Mouse (Mus musculus): ENCODE data around the gene Emilin2. TPM values are rescaled to one million over a fixed set of nuclear protein-coding genes. Genes with fewer than 3 reads are reported as not detected.

The Emilin2 gene
- polyA plus RNA-seq, 1 experiment from 2014 or later, result 2.8 TPM

- whole genome bisulfite sequencing, result 93% methylated on average over 9 of the region's 9 CpGs
- Histone ChIP-seq H3K9ac (replicated peaks) (no peak overlapping the region), H3K9me3 (replicated peaks) (no peaks in the 10 kb centered on the region), H3K4me3 (replicated peaks) (no peak overlapping the region), H3K27me3 (replicated peaks) (no peaks in the 10 kb centered on the region), H3K27ac (replicated peaks) (no peak overlapping the region), H3K4me2 (no peak overlapping the region), H3K4me1 (no peaks in the 10 kb centered on the region), H3K36me3 (no peaks in the 10 kb centered on the region)
- ATAC-seq (ENCODE audit: low FRiP score), result no peak
Measured at GRCm38 (mm10) chr17:71282716-71283115, 29.1 kb downstream of the Emilin2 start.

- Histone ChIP-seq H3K4me3 (replicated peaks) (no peak overlapping the region), H3K4me1 (no peaks in the 10 kb centered on the region), H3K9ac (replicated peaks) (no peak overlapping the region), H3K4me2 (no peak overlapping the region), H3K27ac (replicated peaks) (no peak overlapping the region), H3K9me3 (replicated peaks) (no peaks in the 10 kb centered on the region), H3K27me3 (replicated peaks) (no peaks in the 10 kb centered on the region), H3K36me3 (no peaks in the 10 kb centered on the region)
- 92% methylated on average over 6 of the region's 6 CpGs for WGBS
- ATAC-seq (ENCODE audit: low FRiP score), result no peak
Measured at GRCm38 (mm10) chr17:71277701-71278491, 33.9 kb downstream of the Emilin2 start.

- H3K27me3 ChIP-seq (replicated peaks), result no peaks in the 10 kb centered on the region
- no peak overlapping the region for H3K9ac ChIP-seq (replicated peaks)
- no peaks in the 10 kb centered on the region for H3K36me3 ChIP-seq
- H3K27ac ChIP-seq (replicated peaks), result no peak overlapping the region
- no peak overlapping the region for H3K4me2 ChIP-seq
- WGBS, result 90% methylated on average over 10 of the region's 10 CpGs
- no peaks in the 10 kb centered on the region for H3K9me3 ChIP-seq (replicated peaks)
- ATAC-seq (ENCODE audit: low FRiP score), result no peak
- H3K4me3 ChIP-seq (replicated peaks), result no peak overlapping the region
- H3K4me1 ChIP-seq, result no peaks in the 10 kb centered on the region
Measured at GRCm38 (mm10) chr17:71276771-71277170, 35.0 kb downstream of the Emilin2 start.

GRCm38 (mm10) chr17:71273901-71274300 is 37.9 kb downstream of the Emilin2 start:
- no peak overlapping the region for H3K4me2 ChIP-seq
- no peaks in the 10 kb centered on the region for H3K36me3 ChIP-seq
- no peak overlapping the region for H3K4me3 ChIP-seq (replicated peaks)
- no peak overlapping the region for H3K27ac ChIP-seq (replicated peaks)
- 95% methylated on average over 12 of the region's 12 CpGs for whole genome bisulfite sequencing
- no peaks in the 10 kb centered on the region for H3K27me3 ChIP-seq (replicated peaks)
- H3K9me3 ChIP-seq (replicated peaks), result no peaks in the 10 kb centered on the region
- no peak overlapping the region for H3K9ac ChIP-seq (replicated peaks)
- H3K4me1 ChIP-seq, result no peaks in the 10 kb centered on the region
- no peak for ATAC-seq (ENCODE audit: low FRiP score)

- no peaks in the 10 kb centered on the region for H3K36me3 ChIP-seq
- H3K9ac ChIP-seq (replicated peaks), result no peak overlapping the region
- no peak overlapping the region for H3K27ac ChIP-seq (replicated peaks)
- no peak overlapping the region for H3K4me3 ChIP-seq (replicated peaks)
- 94% methylated on average over 3 of the region's 3 CpGs for WGBS
- no peak overlapping the region for H3K4me2 ChIP-seq
- no peaks in the 10 kb centered on the region for H3K4me1 ChIP-seq
- H3K9me3 ChIP-seq (replicated peaks), result no peaks in the 10 kb centered on the region
- H3K27me3 ChIP-seq (replicated peaks), result no peaks in the 10 kb centered on the region
- ATAC-seq (ENCODE audit: low FRiP score), result no peak
Measured at GRCm38 (mm10) chr17:71268599-71268998, 43.2 kb downstream of the Emilin2 start.

- Histone ChIP-seq H3K27ac (replicated peaks) (no peak overlapping the region), H3K9me3 (replicated peaks) (no peaks in the 10 kb centered on the region), H3K4me1 (no peaks in the 10 kb centered on the region), H3K36me3 (no peaks in the 10 kb centered on the region), H3K4me2 (no peak overlapping the region), H3K4me3 (replicated peaks) (no peak overlapping the region), H3K9ac (replicated peaks) (no peak overlapping the region), H3K27me3 (replicated peaks) (no peaks in the 10 kb centered on the region)
- WGBS, result 89% methylated on average over 10 of the region's 10 CpGs
- no peak for ATAC-seq (ENCODE audit: low FRiP score)
Measured at GRCm38 (mm10) chr17:71268152-71268551, 43.6 kb downstream of the Emilin2 start.

- 92% methylated on average over 8 of the region's 8 CpGs for WGBS
- H3K27ac ChIP-seq (replicated peaks), result no peak overlapping the region
- no peak overlapping the region for H3K4me3 ChIP-seq (replicated peaks)
- no peaks in the 10 kb centered on the region for H3K36me3 ChIP-seq
- ATAC-seq (ENCODE audit: low FRiP score), result no peak
- H3K4me2 ChIP-seq, result no peak overlapping the region
- H3K9ac ChIP-seq (replicated peaks), result no peak overlapping the region
- H3K9me3 ChIP-seq (replicated peaks), result no peaks in the 10 kb centered on the region
- no peaks in the 10 kb centered on the region for H3K27me3 ChIP-seq (replicated peaks)
- H3K4me1 ChIP-seq, result no peaks in the 10 kb centered on the region
Measured at GRCm38 (mm10) chr17:71267374-71267773, 44.4 kb downstream of the Emilin2 start.

- Histone ChIP-seq H3K4me2 (no peak overlapping the region), H3K27me3 (replicated peaks) (no peaks in the 10 kb centered on the region), H3K9ac (replicated peaks) (no peak overlapping the region), H3K9me3 (replicated peaks) (no peaks in the 10 kb centered on the region), H3K4me1 (no peaks in the 10 kb centered on the region), H3K36me3 (no peaks in the 10 kb centered on the region), H3K27ac (replicated peaks) (no peak overlapping the region), H3K4me3 (replicated peaks) (no peak overlapping the region)
- ATAC-seq (ENCODE audit: low FRiP score), result no peak
- WGBS, result 78% methylated on average over 5 of the region's 5 CpGs
Measured at GRCm38 (mm10) chr17:71265336-71266051, 46.3 kb downstream of the Emilin2 start.

- H3K9me3 ChIP-seq (replicated peaks), result no peaks in the 10 kb centered on the region
- ATAC-seq (ENCODE audit: low FRiP score), result no peak
- no peak overlapping the region for H3K4me3 ChIP-seq (replicated peaks)
- no peak overlapping the region for H3K4me2 ChIP-seq
- H3K27ac ChIP-seq (replicated peaks), result no peak overlapping the region
- no peaks in the 10 kb centered on the region for H3K4me1 ChIP-seq
- no peaks in the 10 kb centered on the region for H3K36me3 ChIP-seq
- WGBS, result 92% methylated on average over 4 of the region's 4 CpGs
- no peaks in the 10 kb centered on the region for H3K27me3 ChIP-seq (replicated peaks)
- no peak overlapping the region for H3K9ac ChIP-seq (replicated peaks)
Measured at GRCm38 (mm10) chr17:71264739-71265138, 47.0 kb downstream of the Emilin2 start.

GRCm38 (mm10) chr17:71263136-71263535 is 48.6 kb downstream of the Emilin2 start:
- H3K4me2 ChIP-seq, result no peak overlapping the region
- WGBS, result 82% methylated on average over 6 of the region's 6 CpGs
- no peaks in the 10 kb centered on the region for H3K4me1 ChIP-seq
- H3K9me3 ChIP-seq (replicated peaks), result no peaks in the 10 kb centered on the region
- ATAC-seq (ENCODE audit: low FRiP score), result no peak
- H3K9ac ChIP-seq (replicated peaks), result no peak overlapping the region
- no peak overlapping the region for H3K4me3 ChIP-seq (replicated peaks)
- H3K27ac ChIP-seq (replicated peaks), result no peak overlapping the region
- no peaks in the 10 kb centered on the region for H3K36me3 ChIP-seq
- H3K27me3 ChIP-seq (replicated peaks), result no peaks in the 10 kb centered on the region

GRCm38 (mm10) chr17:71260658-71261057 is 51.1 kb downstream of the Emilin2 start:
- Histone ChIP-seq H3K4me3 (replicated peaks) (no peak overlapping the region), H3K4me2 (no peak overlapping the region), H3K4me1 (no peaks in the 10 kb centered on the region), H3K27me3 (replicated peaks) (no peaks in the 10 kb centered on the region), H3K9ac (replicated peaks) (no peak overlapping the region), H3K9me3 (replicated peaks) (no peaks in the 10 kb centered on the region), H3K27ac (replicated peaks) (no peak overlapping the region), H3K36me3 (no peaks in the 10 kb centered on the region)
- 58% methylated on average over 3 of the region's 3 CpGs for WGBS
- no peak for ATAC-seq (ENCODE audit: low FRiP score)

- Histone ChIP-seq H3K4me3 (replicated peaks) (no peak overlapping the region), H3K36me3 (no peaks in the 10 kb centered on the region), H3K27me3 (replicated peaks) (no peaks in the 10 kb centered on the region), H3K27ac (replicated peaks) (no peak overlapping the region), H3K4me1 (no peaks in the 10 kb centered on the region), H3K9ac (replicated peaks) (no peak overlapping the region), H3K4me2 (no peak overlapping the region), H3K9me3 (replicated peaks) (no peaks in the 10 kb centered on the region)
- WGBS, result 74% methylated on average over 11 of the region's 11 CpGs
- ATAC-seq (ENCODE audit: low FRiP score), result no peak
Measured at GRCm38 (mm10) chr17:71259727-71260126, 52.1 kb downstream of the Emilin2 start.
